Mouse (Mus musculus) neural tube, embryonic 11.5 days (tissue): ENCODE results near the gene Atp6v0d1. TPM values are rescaled to one million over a fixed set of nuclear protein-coding genes. Genes with fewer than 3 reads are reported as not detected.

Source experiments
- ATAC-seq: fragments of 200-750 bp; cut with Nextera tagmentation; 2 replicates; pipeline ENCODE4 v1.8.0; 2017; ENCODE audit warnings: moderate number of reproducible peaks, mild to moderate bottlenecking, moderate TSS enrichment, moderate library complexity; ENCODE audit not compliant: insufficient read depth, low FRiP score, low TSS enrichment
- DNase-seq: peaks from one replicate; pipeline ENCODE4 v3.0.0-alpha.2; 2015; ENCODE audit warnings: low spot score
- H3K27ac ChIP-seq: fragments of 300-500 bp; sonication (generic); 2 replicates; pipeline ENCODE4 v1.5.1; 2014; ENCODE audit warnings: low read depth, mild to moderate bottlenecking, low read length
- H3K27me3 ChIP-seq: fragments of 300-500 bp; sonication (generic); 2 replicates; pipeline ENCODE4 v1.6.1; 2014; ENCODE audit warnings: mild to moderate bottlenecking, low read length, mixed read lengths; ENCODE audit not compliant: control insufficient read depth, insufficient read depth
- H3K36me3 ChIP-seq: fragments of 300-500 bp; sonication (generic); 2 replicates; pipeline ENCODE4 v1.6.1; 2014; ENCODE audit warnings: mild to moderate bottlenecking, low read length, moderate library complexity, mixed read lengths; ENCODE audit not compliant: control insufficient read depth, insufficient read depth
- H3K4me1 ChIP-seq: fragments of 300-500 bp; sonication (generic); 2 replicates; pipeline ENCODE4 v1.6.1; 2014; ENCODE audit warnings: low read length, mixed read lengths; ENCODE audit not compliant: control insufficient read depth, insufficient read depth
- H3K4me2 ChIP-seq: fragments of 300-500 bp; sonication (generic); 2 replicates; pipeline ENCODE4 v1.6.1; 2014; ENCODE audit warnings: low read depth, mild to moderate bottlenecking, moderate library complexity
- H3K4me3 ChIP-seq: fragments of 300-500 bp; sonication (generic); 2 replicates; pipeline ENCODE4 v1.5.1; 2014; ENCODE audit warnings: low read depth, low read length
- H3K9ac ChIP-seq: fragments of 300-500 bp; sonication (generic); 2 replicates; pipeline ENCODE4 v1.6.1; 2014; ENCODE audit warnings: mild to moderate bottlenecking, low read length
- H3K9me3 ChIP-seq: fragments of 300-500 bp; sonication (generic); 2 replicates; pipeline ENCODE4 v1.6.1; 2016; ENCODE audit warnings: low read length; ENCODE audit not compliant: control insufficient read depth
- WGBS: fragments of 180-500 bp; shearing (Covaris S2); extraction: QIAGEN DNeasy Blood & Tissue Kit; methylation state at CpG from one replicate; pipeline ENCODE4 v1.1.7; 2014; 5-methylcytosine and 5-hydroxymethylcytosine counted together
- polyA plus RNA-seq: library from polyadenylated mRNA; unstranded; fragments of >200 nt; fragmentation: Nextera tagmentation; extraction: Ambion mirVana; gene quantifications from 2 replicates; pipeline ENCODE4 v1.2.1, GENCODE M21; 2014

Atp6v0d1 gene
- polyA plus RNA-seq, 1 experiment from 2014 or later = 148 TPM

DNA sequence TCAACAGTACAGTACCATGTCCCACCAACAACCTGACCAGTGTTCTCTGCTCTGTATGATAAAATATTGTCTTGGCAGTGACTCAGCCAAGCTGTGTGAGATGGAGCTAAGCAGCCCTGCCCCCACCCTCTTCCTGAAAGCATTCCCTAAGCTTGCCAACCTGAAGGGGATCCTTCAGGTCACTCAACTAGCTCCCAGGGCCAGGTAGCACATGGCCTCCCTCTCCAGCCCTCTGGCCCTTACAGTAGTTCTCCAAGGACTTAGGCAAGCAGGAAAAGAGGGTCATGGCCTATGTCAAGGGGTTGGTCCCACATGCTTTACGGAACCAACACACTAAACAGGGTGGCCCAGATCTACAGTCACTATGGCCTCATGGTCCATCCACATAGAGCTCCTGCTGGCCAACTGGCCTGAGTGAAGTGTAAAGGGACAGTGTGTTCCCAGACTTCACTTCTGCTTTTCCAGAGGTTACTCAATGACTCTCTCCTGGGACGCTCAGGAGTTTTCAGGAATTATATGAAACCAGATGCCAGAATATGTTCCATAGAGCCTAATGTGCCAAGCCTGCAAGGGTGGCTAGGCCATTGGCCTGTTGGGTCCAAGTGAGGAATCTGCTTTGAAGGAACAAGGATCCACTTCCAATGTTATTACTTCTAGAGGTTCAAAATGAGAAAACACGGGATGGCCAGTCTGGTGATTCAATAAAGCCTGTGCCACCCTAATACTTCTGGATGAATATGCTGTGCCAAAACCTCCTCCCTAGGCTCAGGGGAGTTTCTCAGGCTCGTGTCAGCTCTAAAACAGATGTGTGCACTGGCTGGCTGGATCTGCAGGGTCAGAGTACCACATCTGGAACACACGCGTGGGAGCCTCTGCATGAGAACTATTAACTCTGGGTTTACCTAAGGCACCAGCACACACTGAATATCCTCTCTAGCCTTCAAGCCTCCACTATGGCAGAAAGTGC is 19.2 kb downstream of the Atp6v0d1 start:
- ATAC-seq (no peak), DNase-seq (no peak)
- H3K36me3 ChIP-seq = 0 out of 2 replicates have a peak, but pooled peaks cover 2% of the 10 kb centered on the region
- 80% methylated on average over 6 of the region's 6 CpGs for WGBS
- H3K4me3 ChIP-seq = no peak overlapping the region
- no peak overlapping the region for H3K4me2 ChIP-seq
- H3K4me1 ChIP-seq = 0 out of 2 replicates have a peak, but pooled peaks cover 5% of the 10 kb centered on the region
- H3K9me3 ChIP-seq = no peaks in the 10 kb centered on the region
- H3K27me3 ChIP-seq = no peaks in the 10 kb centered on the region
- H3K27ac ChIP-seq = no peak overlapping the region
- H3K9ac ChIP-seq = no peak overlapping the region

DNA sequence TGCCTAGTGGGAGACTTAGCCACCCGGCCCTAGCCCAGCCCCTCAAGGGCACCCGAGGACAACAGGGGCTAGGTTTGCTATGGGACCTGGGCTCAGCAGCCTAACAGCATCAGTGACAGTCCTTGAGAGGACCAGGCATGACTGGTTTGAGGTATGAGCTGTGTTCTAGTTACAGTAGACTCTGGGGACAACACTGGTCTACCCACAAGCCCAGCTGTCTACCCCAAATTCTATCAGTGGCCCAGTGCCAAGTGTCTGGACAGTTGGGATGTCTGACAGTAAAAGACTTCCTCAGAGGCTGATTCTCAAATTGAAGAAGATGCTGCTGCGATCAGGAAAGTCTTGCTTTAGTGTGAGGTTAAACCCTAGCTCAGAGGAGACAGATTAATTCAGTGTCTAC is 20.6 kb downstream of the Atp6v0d1 start:
- Histone ChIP-seq H3K27ac (no peak overlapping the region), H3K9me3 (no peaks in the 10 kb centered on the region), H3K4me1 (0 out of 2 replicates have a peak, but pooled peaks cover 5% of the 10 kb centered on the region), H3K4me2 (no peak overlapping the region), H3K9ac (peak overlapping the region; percentile 6; the same call in 1 of the 2 replicates), H3K27me3 (no peaks in the 10 kb centered on the region), H3K4me3 (no peak overlapping the region), H3K36me3 (0 out of 2 replicates have a peak, but pooled peaks cover 2% of the 10 kb centered on the region)
- no peak for DNase-seq
- ATAC-seq = no peak
- 85% methylated on average over 3 of the region's 3 CpGs for WGBS

DNA sequence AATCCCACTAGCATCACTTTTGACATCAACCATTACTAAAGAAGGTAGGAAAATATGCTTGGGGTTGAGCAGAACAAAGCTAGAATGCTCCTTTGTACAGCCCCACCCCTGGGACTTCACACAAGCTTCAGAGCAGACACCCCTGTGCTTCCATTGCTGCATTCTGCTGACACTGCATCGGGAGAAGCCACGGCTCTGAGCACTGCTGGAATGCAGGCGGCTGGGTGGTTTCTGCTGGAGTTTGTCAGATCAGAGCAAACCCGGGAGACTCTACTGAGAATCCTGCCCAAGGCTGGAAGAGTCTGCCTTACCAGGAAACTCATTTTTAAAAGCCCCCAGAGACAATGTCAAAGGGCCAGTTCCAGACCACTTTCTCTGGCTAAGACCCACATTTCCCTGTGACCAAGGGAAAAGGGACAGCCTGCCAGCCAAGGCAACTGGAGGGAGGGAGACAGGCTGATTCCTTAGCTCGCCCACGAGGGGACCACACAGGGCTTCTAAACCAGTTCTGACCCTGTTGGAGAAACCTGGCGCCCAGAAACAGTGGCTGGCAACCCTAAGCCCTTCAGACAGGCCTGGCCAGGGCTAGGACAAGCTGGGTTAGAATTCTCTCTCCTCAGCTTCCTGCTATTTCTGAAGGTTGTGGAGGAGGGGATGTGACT is 21.2 kb downstream of the Atp6v0d1 start:
- no peak for ATAC-seq
- Histone ChIP-seq H3K27me3 (no peaks in the 10 kb centered on the region), H3K9me3 (no peaks in the 10 kb centered on the region), H3K9ac (peak overlapping the region; percentile 6; the same call in 1 of the 2 replicates), H3K4me3 (no peak overlapping the region), H3K4me2 (no peak overlapping the region), H3K36me3 (0 out of 2 replicates have a peak, but pooled peaks cover 2% of the 10 kb centered on the region), H3K4me1 (0 out of 2 replicates have a peak, but pooled peaks cover 5% of the 10 kb centered on the region), H3K27ac (no peak overlapping the region)
- no peak for DNase-seq
- WGBS = 56% methylated on average over 7 of the region's 7 CpGs

DNA sequence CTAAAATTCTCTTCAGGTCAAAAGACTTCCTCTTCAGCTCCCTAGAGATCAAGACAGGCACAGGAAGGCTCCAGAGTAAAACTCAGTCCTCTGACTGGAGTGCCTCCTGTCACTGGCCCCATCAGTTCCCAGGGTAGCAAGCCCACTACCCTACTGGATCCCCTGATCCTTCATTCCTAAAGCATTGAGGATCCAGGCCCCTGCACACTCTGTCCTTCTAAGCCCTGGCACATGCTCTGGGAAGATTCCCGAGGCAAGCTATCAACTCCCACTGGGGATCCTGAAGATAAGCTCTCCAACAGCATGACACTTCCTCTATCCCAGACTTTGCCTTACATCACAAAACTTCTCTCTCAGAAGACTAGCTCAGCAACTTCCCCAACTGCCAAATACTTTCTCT is 22.1 kb downstream of the Atp6v0d1 start:
- ATAC-seq = no peak
- DNase-seq = no peak
- Histone ChIP-seq H3K9me3 (no peaks in the 10 kb centered on the region), H3K27ac (no peak overlapping the region), H3K4me3 (no peak overlapping the region), H3K4me1 (0 out of 2 replicates have a peak, but pooled peaks cover 5% of the 10 kb centered on the region), H3K9ac (no peak overlapping the region), H3K27me3 (no peaks in the 10 kb centered on the region), H3K4me2 (no peak overlapping the region), H3K36me3 (peaks cover 4% of the 10 kb centered on the region; the same call in 1 of the 2 replicates)
- 59% methylated on average over 1 of the region's 1 CpGs for WGBS

DNA sequence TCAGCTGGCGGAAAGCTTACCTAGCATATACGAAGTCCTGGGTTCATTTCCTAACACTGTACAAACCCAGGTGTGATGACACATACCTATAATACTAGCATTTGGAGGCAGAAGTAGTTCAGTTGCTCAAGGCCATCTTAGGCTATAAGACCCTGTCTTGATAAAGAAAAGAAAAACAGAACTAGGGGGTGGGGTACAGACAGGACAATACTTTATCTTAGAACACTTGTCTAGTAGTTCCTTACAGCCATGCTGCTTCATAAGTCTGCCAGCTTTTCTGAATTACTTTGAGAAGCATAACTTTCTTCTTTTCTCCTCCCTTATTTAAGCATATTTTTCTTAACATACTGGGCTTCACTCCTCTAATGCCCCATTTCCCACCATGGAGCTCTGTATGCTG is 23.0 kb downstream of the Atp6v0d1 start:
- ATAC-seq = no peak
- H3K4me2 ChIP-seq = no peak overlapping the region
- no peak overlapping the region for H3K9ac ChIP-seq
- peaks cover 4% of the 10 kb centered on the region; the same call in 1 of the 2 replicates for H3K36me3 ChIP-seq
- WGBS = 94% methylated on average over 2 of the region's 2 CpGs
- H3K4me3 ChIP-seq = no peak overlapping the region
- H3K27ac ChIP-seq = no peak overlapping the region
- no peaks in the 10 kb centered on the region for H3K27me3 ChIP-seq
- no peaks in the 10 kb centered on the region for H3K9me3 ChIP-seq
- 0 out of 2 replicates have a peak, but pooled peaks cover 5% of the 10 kb centered on the region for H3K4me1 ChIP-seq
- no peak for DNase-seq

DNA sequence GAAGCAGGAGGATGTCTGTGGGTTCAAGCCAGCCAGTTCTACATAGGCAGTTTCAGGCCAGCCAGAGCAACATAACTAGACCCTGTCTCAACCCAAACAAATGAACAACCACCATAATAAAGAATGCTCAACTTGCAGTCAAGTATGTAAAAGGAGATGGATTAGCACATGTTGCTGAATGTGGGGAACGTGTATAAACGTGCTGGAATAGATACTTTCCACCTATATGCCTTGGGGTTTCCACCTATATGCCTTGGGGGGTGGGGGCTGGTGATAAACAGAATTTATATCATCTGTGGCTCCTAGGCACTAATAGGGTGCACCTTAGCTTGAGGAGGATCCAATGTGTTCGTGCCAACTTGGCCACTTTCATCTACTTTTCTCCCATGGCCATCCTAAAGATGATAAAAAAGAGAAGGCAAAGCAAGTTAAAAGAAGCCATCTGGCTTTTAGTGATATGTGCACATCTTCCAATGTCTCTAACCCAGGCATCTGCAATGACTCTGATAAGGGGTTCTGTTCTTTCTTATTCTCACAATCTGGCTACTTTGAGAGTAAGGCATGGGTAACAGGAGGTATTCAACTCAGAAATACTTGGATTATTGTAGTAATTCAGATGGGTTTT is 23.7 kb downstream of the Atp6v0d1 start:
- Histone ChIP-seq H3K4me3 (no peak overlapping the region), H3K27me3 (no peaks in the 10 kb centered on the region), H3K36me3 (peaks cover 4% of the 10 kb centered on the region; the same call in 1 of the 2 replicates), H3K4me2 (no peak overlapping the region), H3K27ac (no peak overlapping the region), H3K4me1 (0 out of 2 replicates have a peak, but pooled peaks cover 5% of the 10 kb centered on the region), H3K9me3 (no peaks in the 10 kb centered on the region), H3K9ac (no peak overlapping the region)
- no peak for ATAC-seq
- no peak for DNase-seq
- WGBS = 88% methylated on average over 3 of the region's 3 CpGs

DNA sequence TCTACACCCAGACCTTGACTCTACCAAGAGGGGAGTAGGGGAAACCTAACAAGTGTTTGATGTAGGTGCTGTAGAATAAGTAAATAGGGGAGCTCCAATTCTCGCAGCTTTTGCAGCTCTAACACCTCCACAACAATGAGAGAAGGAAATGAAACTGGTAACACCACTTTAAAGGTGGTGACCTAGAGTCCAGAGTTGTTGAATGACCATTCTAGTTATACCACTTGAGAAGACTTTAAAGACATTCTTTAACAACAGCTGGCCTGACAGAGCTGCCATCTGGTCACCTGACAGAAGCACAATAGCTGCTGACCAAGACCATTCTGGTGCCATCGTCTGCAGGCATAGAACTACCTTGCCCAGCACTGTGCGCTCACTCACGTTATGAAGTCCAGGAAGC is 26.9 kb downstream of the Atp6v0d1 start:
- H3K4me1 ChIP-seq = 0 out of 2 replicates have a peak, but pooled peaks cover 3% of the 10 kb centered on the region
- H3K9me3 ChIP-seq = no peaks in the 10 kb centered on the region
- H3K9ac ChIP-seq = no peak overlapping the region
- no peak for DNase-seq
- no peaks in the 10 kb centered on the region for H3K27me3 ChIP-seq
- H3K27ac ChIP-seq = no peak overlapping the region
- H3K4me2 ChIP-seq = no peak overlapping the region
- peaks cover 4% of the 10 kb centered on the region; the same call in 1 of the 2 replicates for H3K36me3 ChIP-seq
- 79% methylated on average over 4 of the region's 4 CpGs for WGBS
- no peak for ATAC-seq
- H3K4me3 ChIP-seq = no peak overlapping the region

DNA sequence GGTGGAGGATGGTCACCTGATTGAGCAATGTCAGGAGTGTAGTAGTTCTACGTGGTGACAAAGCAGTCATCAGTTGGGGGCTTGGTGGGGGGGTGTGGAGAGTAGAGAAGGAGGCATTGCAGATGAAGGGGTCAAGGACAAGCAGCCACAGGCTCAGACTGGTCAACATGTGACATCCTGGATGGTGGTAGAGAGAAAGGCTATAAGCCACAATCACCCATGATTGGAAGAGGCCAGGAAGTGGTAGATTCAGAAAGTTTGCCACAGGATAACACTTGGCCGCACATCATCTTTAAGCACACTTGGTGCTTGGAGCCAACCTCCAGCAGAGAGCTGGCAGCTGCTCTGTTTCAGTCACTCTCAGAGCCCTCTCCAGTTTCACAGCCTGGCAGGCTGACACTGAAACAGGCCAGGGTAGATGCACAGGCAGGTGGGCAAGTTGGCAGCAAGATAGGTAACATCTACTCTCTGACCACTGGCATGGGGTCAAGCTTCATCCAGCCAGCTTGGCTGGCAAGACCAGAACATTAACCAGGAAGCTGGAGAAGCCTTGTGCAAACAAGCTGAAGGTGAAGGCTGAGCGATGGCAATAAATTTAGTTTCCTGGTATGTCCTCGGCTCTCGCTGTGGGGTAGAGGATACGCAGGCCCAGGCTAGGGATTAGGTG is 28.7 kb downstream of the Atp6v0d1 start:
- Histone ChIP-seq H3K9ac (no peak overlapping the region), H3K4me1 (peaks cover 5% of the 10 kb centered on the region; the same call in 1 of the 2 replicates), H3K9me3 (no peaks in the 10 kb centered on the region), H3K27me3 (no peaks in the 10 kb centered on the region), H3K36me3 (peaks cover 4% of the 10 kb centered on the region; the same call in 1 of the 2 replicates), H3K4me2 (no peak overlapping the region), H3K4me3 (no peak overlapping the region), H3K27ac (no peak overlapping the region)
- ATAC-seq (no peak), DNase-seq (no peak)
- WGBS = 94% methylated on average over 6 of the region's 6 CpGs
